In the genomic region with DNA sequence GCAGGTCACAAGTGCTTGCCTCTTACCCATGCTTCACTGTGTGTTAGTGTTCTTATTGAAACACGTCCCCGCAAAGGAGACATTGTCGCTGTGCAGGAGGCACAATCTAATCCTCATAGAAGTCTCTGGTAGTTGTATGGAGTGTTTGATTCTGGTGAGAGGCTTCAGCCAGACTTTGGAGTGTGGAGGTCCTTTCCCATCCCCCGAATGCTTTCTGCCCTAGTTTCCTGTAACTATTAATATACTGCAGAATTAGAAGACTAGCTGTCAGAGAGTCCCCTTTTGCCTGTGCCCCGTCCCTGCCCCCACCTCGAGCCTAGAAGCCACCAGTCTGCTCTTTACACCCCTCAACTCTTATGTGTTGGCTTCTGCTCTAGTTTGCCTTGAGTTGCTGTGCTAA, we compare ENCODE assay signal across 21 mouse cellular contexts. TPM values are rescaled to one million over a fixed set of nuclear protein-coding genes. Genes with fewer than 3 reads are reported as not detected.
"Had no signal": no experiment of that assay in that cellular context is flagged by ENCODE, and none has a peak within 500 bp of the region (broad histone marks: within the 10 kb centered on the region; RNA-seq: fewer than 3 reads in every experiment).

No protein-coding gene starts in this region.

- H3K4me3 ChIP-seq: midbrain, embryonic 10.5 days; midbrain, embryonic 12.5 days; myocyte; neural tube, embryonic 13.5 days; neural tube, embryonic 15.5 days had no signal

- DNase-seq: lung, adult 18-20 months; lung, embryonic 14.5 days; lung, postnatal 10 days; lung, postnatal 4 days; midbrain, embryonic 14.5 days; retina, postnatal 1 day; right cerebral cortex, adult 18-20 months; right cerebral cortex, postnatal 25 days; right cerebral cortex, postnatal 4 days; spleen, adult 18-20 months; thymus, adult 18-20 months; thymus, postnatal 14 days; thymus, postnatal 36 days had no signal

- H3K9me3 ChIP-seq: midbrain, embryonic 10.5 days; midbrain, embryonic 12.5 days; neural tube, embryonic 13.5 days; neural tube, embryonic 15.5 days had no signal

- H3K36me3 ChIP-seq: midbrain, embryonic 10.5 days; midbrain, embryonic 12.5 days; neural tube, embryonic 15.5 days had no signal

- H3K9ac ChIP-seq: lung, embryonic 14.5 days; midbrain, embryonic 12.5 days; neural tube, embryonic 13.5 days; neural tube, embryonic 15.5 days had no signal

- ATAC-seq: midbrain, embryonic 16.5 days had no signal

- H3K27ac ChIP-seq: midbrain, embryonic 10.5 days; midbrain, embryonic 12.5 days; neural tube, embryonic 13.5 days; neural tube, embryonic 15.5 days had no signal

- H3K4me2 ChIP-seq: lung, embryonic 14.5 days; midbrain, embryonic 12.5 days; neural tube, embryonic 13.5 days; neural tube, embryonic 15.5 days had no signal

- H3K27me3 ChIP-seq: midbrain, embryonic 12.5 days; neural tube, embryonic 13.5 days; neural tube, embryonic 15.5 days had no signal

RNA-seq across cellular contexts. Expression of a gene that starts 30.4 kb away (rescaled TPM):
- total RNA-seq: megakaryocyte, adult 5-6 weeks; megakaryocyte-erythroid progenitor cell, adult 5-6 weeks had no signal
